Mouse (Mus musculus) lung, embryonic 14.5 days (tissue): ENCODE data around the gene Haus2. TPM values are rescaled to one million over a fixed set of nuclear protein-coding genes. Genes with fewer than 3 reads are reported as not detected.

ENCODE experiments used
- ATAC-seq: fragments of 200-750 bp; cut with Nextera tagmentation; 2 replicates; pipeline ENCODE4 v1.8.0; 2017; ENCODE audit warnings: mild to moderate bottlenecking, moderate TSS enrichment, moderate library complexity; ENCODE audit not compliant: insufficient read depth
- DNase-seq: peaks from one replicate; pipeline ENCODE4 v3.0.0-alpha.2; 2015
- H3K27ac ChIP-seq: fragments of 300-500 bp; sonication (generic); 2 replicates; pipeline ENCODE4 v1.5.1; 2014; ENCODE audit warnings: low read depth, mild to moderate bottlenecking, moderate library complexity
- H3K27me3 ChIP-seq: fragments of 300-500 bp; sonication (generic); 2 replicates; pipeline ENCODE4 v1.6.1; 2014; ENCODE audit warnings: low read length, control low read depth; ENCODE audit not compliant: insufficient read depth
- H3K36me3 ChIP-seq: fragments of 300-500 bp; sonication (generic); 2 replicates; pipeline ENCODE4 v1.6.1; 2014; ENCODE audit warnings: control low read depth; ENCODE audit not compliant: insufficient read depth
- H3K4me1 ChIP-seq: fragments of 300-500 bp; sonication (generic); 2 replicates; pipeline ENCODE4 v1.6.1; 2014; ENCODE audit warnings: antibody characterized with exemption, control low read depth; ENCODE audit not compliant: insufficient read depth
- H3K4me2 ChIP-seq: fragments of 300-500 bp; sonication (generic); 2 replicates; pipeline ENCODE4 v1.6.1; 2014; ENCODE audit warnings: mild to moderate bottlenecking
- H3K4me3 ChIP-seq: fragments of 300-500 bp; sonication (generic); 2 replicates; pipeline ENCODE4 v1.5.1; 2014; ENCODE audit warnings: low read depth, low read length
- H3K9ac ChIP-seq: fragments of 300-500 bp; sonication (generic); 2 replicates; pipeline ENCODE4 v1.6.1; 2014
- H3K9me3 ChIP-seq: fragments of 300-500 bp; sonication (generic); 2 replicates; pipeline ENCODE4 v1.6.1; 2016; ENCODE audit warnings: low read depth, low read length, control low read depth
- CTCF ChIP-seq: IDR thresholded peaks from 2 replicates; pipeline ENCODE4 v1.5.1; 2016; ENCODE audit warnings: antibody characterized with exemption, low read depth
- WGBS: fragments of 180-500 bp; shearing (Covaris S2); extraction: QIAGEN DNeasy Blood & Tissue Kit; methylation state at CpG from one replicate; pipeline ENCODE4 v1.1.7; 2014; 5-methylcytosine and 5-hydroxymethylcytosine counted together
- polyA plus RNA-seq: library from polyadenylated mRNA; unstranded; fragments of >200 nt; fragmentation: Nextera tagmentation; extraction: Ambion mirVana; gene quantifications from 2 replicates; pipeline ENCODE4 v1.2.1, GENCODE M21; 2014

Haus2 gene
- polyA plus RNA-seq, 1 experiment from 2014 or later = 25.7 TPM

GRCm38 (mm10) chr2:120578286-120578685, 30.9 kb upstream of the Haus2 start:
- H3K27me3 ChIP-seq = no peaks in the 10 kb centered on the region
- ATAC-seq (peak; percentile 56; the same call in 1 of the 2 replicates), DNase-seq (peak; percentile 55)
- no peak overlapping the region for H3K27ac ChIP-seq
- TF ChIP-seq CTCF = no peak
- no peak overlapping the region for H3K9ac ChIP-seq
- 0 out of 2 replicates have a peak, but pooled peaks cover 4% of the 10 kb centered on the region for H3K36me3 ChIP-seq
- no peaks in the 10 kb centered on the region for H3K9me3 ChIP-seq
- H3K4me1 ChIP-seq = no peaks in the 10 kb centered on the region
- 51% methylated on average over 5 of the region's 5 CpGs for WGBS
- H3K4me2 ChIP-seq = no peak overlapping the region
- no peak overlapping the region for H3K4me3 ChIP-seq

GRCm38 (mm10) chr2:120589759-120590158, 19.4 kb upstream of the Haus2 start:
- 79% methylated on average over 5 of the region's 5 CpGs for WGBS
- no peaks in the 10 kb centered on the region for H3K9me3 ChIP-seq
- no peak overlapping the region for H3K9ac ChIP-seq
- ATAC-seq (no peak), DNase-seq (no peak)
- H3K4me1 ChIP-seq = no peaks in the 10 kb centered on the region
- H3K4me2 ChIP-seq = no peak overlapping the region
- H3K4me3 ChIP-seq = no peak overlapping the region
- peaks cover 47% of the 10 kb centered on the region for H3K36me3 ChIP-seq
- H3K27me3 ChIP-seq = no peaks in the 10 kb centered on the region
- no peak overlapping the region for H3K27ac ChIP-seq
- TF ChIP-seq CTCF = no peak

- H3K27me3 ChIP-seq = no peaks in the 10 kb centered on the region
- H3K9ac ChIP-seq = no peak overlapping the region
- H3K9me3 ChIP-seq = no peaks in the 10 kb centered on the region
- WGBS = 94% methylated on average over 1 of the region's 1 CpGs
- H3K27ac ChIP-seq = no peak overlapping the region
- no peak for TF ChIP-seq CTCF
- no peak for ATAC-seq
- H3K36me3 ChIP-seq = peaks cover 54% of the 10 kb centered on the region
- H3K4me3 ChIP-seq = no peak overlapping the region
- no peaks in the 10 kb centered on the region for H3K4me1 ChIP-seq
- no peak for DNase-seq
- H3K4me2 ChIP-seq = no peak overlapping the region
Observed at GRCm38 (mm10) chr2:120592227-120592626, 17.0 kb upstream of the Haus2 start.

GRCm38 (mm10) chr2:120597734-120598133, 11.4 kb upstream of the Haus2 start:
- Histone ChIP-seq H3K36me3 (peaks cover 66% of the 10 kb centered on the region), H3K27me3 (no peaks in the 10 kb centered on the region), H3K4me2 (no peak overlapping the region), H3K9me3 (no peaks in the 10 kb centered on the region), H3K4me1 (no peaks in the 10 kb centered on the region), H3K27ac (no peak overlapping the region), H3K9ac (no peak overlapping the region), H3K4me3 (no peak overlapping the region)
- WGBS = 89% methylated on average over 2 of the region's 2 CpGs
- DNase-seq = no peak
- no peak for TF ChIP-seq CTCF
- ATAC-seq = no peak

- no peak for TF ChIP-seq CTCF
- H3K4me1 ChIP-seq = no peaks in the 10 kb centered on the region
- H3K27me3 ChIP-seq = no peaks in the 10 kb centered on the region
- H3K4me3 ChIP-seq = no peak overlapping the region
- no peak overlapping the region for H3K9ac ChIP-seq
- H3K4me2 ChIP-seq = no peak overlapping the region
- H3K36me3 ChIP-seq = peaks cover 71% of the 10 kb centered on the region
- 88% methylated on average over 4 of the region's 4 CpGs for WGBS
- H3K27ac ChIP-seq = no peak overlapping the region
- no peaks in the 10 kb centered on the region for H3K9me3 ChIP-seq
- ATAC-seq (no peak), DNase-seq (no peak)
Observed at GRCm38 (mm10) chr2:120599506-120599905, 9.7 kb upstream of the Haus2 start.

- peak; percentile 55 for DNase-seq
- H3K4me1 ChIP-seq = peaks cover 7% of the 10 kb centered on the region
- H3K27ac ChIP-seq = no peak overlapping the region
- H3K4me3 ChIP-seq = no peak overlapping the region
- WGBS = 80% methylated on average over 6 of the region's 6 CpGs
- H3K9ac ChIP-seq = no peak overlapping the region
- no peak for ATAC-seq
- H3K27me3 ChIP-seq = no peaks in the 10 kb centered on the region
- peaks cover 30% of the 10 kb centered on the region for H3K36me3 ChIP-seq
- H3K9me3 ChIP-seq = no peaks in the 10 kb centered on the region
- no peak overlapping the region for H3K4me2 ChIP-seq
- peak; percentile 30 for TF ChIP-seq CTCF
Observed at GRCm38 (mm10) chr2:120606021-120606690, 3.0 kb upstream of the Haus2 start.

- no peaks in the 10 kb centered on the region for H3K27me3 ChIP-seq
- DNase-seq = no peak
- peaks cover 51% of the 10 kb centered on the region for H3K36me3 ChIP-seq
- H3K27ac ChIP-seq = no peak overlapping the region
- H3K4me2 ChIP-seq = no peak overlapping the region
- no peak for TF ChIP-seq CTCF
- WGBS = 88% methylated on average over 5 of the region's 5 CpGs
- H3K9me3 ChIP-seq = no peaks in the 10 kb centered on the region
- no peak overlapping the region for H3K4me3 ChIP-seq
- H3K4me1 ChIP-seq = no peaks in the 10 kb centered on the region
- no peak for ATAC-seq
- H3K9ac ChIP-seq = no peak overlapping the region
Observed at GRCm38 (mm10) chr2:120616279-120617163, 7.3 kb downstream of the Haus2 start.
